Mouse (Mus musculus) layer of hippocampus, postnatal 25 days (tissue): Measurements from ENCODE around the gene Gm5039. TPM values are rescaled to one million over a fixed set of nuclear protein-coding genes. Genes with fewer than 3 reads are reported as not detected.
"Not testable (repeated sequence)": the region's sequence is repeated elsewhere in the genome, so short reads cannot be mapped to it uniquely, and the experiment has no call there.

Source experiments
- DNase-seq, 2 experiments: peaks; one replicate each; pipeline ENCODE4 v3.0.0; 2022; ENCODE audit warnings: mixed read lengths in 2 of 2, low spot score in 1 of 2; ENCODE audit errors: extremely low spot score in 1 of 2
- total RNA-seq, 2 experiments: library from RNA; stranded (reverse); gene quantifications; 2 replicates each; pipeline ENCODE4 v1.2.3; 2021

Gm5039 gene
- not detected for total RNA-seq

DNA sequence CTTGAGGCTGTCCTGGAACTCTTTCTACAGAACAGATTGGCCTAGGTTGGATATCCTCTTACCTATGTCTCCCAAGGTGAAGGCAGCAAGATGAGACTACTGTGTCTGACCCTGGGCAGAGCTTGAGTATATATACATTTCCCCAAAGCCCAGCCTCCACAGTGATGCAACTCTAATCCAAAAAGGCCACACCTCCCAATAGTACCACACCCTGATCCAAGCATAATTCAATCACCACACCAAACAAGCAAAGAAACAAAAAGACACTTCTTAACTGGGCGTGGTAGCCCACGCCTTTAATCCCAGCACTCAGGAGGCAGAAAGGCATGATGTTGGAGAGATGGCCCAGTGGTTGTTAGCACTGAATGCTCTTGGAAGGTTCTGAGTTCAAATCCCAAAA lies at the start of gene Gm5039:
Gm5039 (minus strand) TSS at position 101 of the 400 bp plus-strand sequence.
- not testable (repeated sequence) for DNase-seq

DNA sequence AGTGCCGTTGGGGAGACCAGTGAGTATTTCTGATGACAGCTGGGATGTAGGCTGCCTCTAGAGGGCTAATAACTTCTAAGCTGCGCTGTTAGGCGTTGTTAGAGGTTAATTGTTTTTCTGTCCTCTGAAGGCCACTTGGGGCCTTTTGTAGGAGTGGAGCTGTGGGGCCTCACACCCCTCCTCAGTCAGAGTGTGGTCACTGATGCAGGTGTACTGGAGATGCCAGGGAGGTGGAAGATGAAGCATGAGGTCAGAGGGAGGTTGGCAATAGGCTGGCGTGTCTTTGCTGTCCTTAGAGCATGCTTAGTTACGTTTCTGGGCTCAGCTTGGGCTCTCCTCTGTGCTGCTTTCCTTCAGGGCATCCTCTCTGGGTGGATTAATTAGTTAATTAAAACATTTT lies 48.2 kb upstream of the Gm5039 start:
- DNase-seq = no peak

DNA sequence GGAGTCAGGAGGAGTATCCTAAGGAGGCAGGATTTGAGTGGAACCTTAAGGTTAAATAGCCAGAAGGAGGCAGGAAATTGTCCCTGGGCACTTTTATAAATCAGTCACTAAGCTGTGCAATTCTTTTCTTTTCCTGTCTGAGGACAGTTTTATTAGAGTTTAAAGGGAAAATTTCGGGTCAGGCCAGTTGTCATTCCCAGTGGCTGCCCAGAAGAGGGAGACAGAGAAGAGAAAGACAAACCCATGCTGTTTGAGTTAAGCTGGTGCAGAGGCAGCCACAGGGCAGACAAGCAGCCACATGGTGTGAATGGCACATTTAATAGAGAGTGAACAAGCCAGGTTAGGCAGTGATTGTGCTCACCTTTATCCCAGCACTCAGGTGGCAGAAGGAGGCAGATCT lies 46.5 kb upstream of the Gm5039 start:
- not testable (repeated sequence) for DNase-seq

DNA sequence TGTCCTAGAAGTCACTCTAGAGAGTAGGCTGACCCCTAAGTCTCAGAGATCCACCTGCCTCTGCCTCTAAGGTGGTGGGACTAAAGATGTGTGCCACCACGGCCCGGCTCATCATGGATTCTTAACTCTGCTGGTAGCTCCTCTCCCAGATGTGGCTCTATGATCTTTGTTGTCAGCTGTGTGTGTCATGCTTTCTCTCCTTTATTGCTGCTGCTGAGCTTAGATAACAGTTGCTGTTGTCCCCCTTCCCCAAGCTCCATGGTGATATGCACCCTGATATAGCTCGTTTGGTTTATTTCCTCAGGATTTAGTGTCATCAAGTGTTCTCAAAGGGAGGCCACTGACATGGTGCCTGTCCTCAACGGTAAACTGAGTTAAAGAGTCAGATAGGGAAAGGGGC lies 45.9 kb upstream of the Gm5039 start:
- not testable (repeated sequence) for DNase-seq

GRCm38 (mm10) chr12:88368618-88369017 lies 44.8 kb upstream of the Gm5039 start:
- DNase-seq = no peak

- DNase-seq = no peak
Observed at GRCm38 (mm10) chr12:88367673-88368072, 43.8 kb upstream of the Gm5039 start.

GRCm38 (mm10) chr12:88361120-88361445 lies 37.3 kb upstream of the Gm5039 start:
- no peak for DNase-seq

DNA sequence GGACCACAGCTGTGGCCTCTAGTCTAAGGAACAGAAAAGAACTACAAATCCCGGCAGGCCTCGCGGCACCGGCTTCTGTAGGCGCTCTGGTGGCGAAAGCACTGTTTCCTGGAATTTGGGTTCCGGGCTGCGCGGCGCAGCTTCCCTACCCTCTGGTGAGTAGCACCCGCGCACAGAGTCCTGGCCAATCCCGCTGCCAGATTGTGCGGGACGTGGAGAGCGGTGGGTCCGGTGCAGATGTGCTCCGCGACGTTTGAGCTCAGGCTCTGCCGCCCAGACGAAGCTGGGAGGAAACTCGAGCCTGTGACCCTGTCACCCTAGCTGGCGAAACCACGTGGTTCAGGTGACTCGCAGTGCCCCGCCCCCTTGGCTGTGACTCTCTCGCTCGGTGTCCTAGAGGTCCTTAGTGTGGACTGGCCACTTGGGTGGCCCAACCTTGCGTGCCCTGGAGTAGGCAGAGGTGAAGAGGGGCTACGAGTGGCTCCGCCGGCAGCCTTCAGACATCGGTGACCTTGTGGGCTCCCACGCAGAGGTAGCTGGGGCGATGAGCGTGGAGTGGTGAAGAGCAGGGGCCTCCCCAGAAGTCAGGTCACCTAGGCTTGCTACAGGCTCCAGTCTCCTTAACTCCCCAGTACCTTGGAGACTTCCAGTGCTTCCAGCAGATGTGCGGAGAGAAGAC lies 36.8 kb upstream of the Gm5039 start, which contains the start of gene Adck1:
Adck1 (plus strand) TSS at position 114 of the 679 bp plus-strand sequence.
- peak; percentile 89 to 90 for DNase-seq

DNA sequence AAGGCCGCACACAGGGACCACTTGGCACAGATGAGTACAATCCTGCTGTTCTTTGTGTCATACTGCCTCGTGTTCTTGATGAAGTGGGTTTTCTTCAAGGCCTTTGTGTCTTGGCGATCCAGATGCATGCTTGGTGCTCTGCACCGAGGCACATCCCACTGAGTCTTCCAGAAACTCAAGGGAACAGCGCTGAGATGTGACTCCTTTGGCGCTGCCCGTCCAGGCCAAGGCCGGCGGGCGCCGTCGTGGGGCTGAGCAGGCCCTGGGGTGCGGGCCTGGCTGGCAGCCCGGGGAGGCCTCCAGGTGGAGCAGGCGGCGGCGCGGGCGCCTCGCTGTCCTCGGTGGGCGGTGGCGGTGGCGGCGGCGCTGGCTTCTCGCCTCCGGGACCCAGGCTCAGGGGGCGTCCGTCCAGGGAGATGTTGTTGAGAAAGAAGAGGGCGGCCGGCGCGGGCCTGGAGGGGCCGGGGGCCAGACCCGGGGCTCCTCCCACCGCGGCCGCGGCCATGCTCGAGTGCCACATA lies 30.4 kb upstream of the Gm5039 start:
- DNase-seq = no peak

DNA sequence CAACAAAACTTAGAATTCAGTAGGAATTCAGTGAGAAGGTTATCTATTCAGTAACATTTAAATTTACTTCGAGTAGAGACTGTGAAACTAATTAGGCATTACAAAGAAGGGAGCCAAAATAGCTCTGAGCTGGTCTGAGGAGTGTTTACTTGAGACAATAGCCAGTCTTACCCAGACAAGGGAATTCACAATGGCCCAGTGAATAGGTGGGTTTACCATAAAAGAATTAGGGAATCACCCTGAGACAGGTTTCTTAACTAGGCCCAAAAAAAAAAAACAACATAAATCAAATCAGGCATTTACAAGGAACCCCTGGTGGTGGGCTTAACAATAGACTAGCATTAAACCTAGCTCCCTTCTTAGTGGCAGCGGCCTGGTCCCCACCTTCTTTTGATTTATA lies 17.5 kb upstream of the Gm5039 start:
- DNase-seq = not testable (repeated sequence)

GRCm38 (mm10) chr12:88336662-88337413 lies 13.0 kb upstream of the Gm5039 start:
- not testable (repeated sequence) for DNase-seq

DNA sequence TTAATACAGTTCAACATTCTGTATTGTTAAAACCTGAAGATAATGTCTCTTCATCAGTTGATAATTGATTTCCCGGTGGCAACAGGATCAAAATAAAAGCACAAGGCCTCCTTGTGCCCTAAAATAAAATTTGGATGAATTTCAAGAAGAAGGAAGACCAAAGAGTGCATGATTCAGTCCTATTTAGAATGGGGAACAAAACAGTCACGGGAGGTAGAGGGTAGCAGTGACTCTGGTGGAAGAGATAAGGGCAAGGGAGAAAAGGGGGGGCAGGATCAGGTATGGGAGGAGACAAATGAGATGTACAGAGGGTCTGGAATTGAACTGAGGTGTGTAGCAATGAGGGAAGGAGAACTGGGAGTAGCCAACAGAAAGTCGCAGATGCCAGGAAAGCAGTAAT lies 9.3 kb downstream of the Gm5039 start:
- no peak for DNase-seq

DNA sequence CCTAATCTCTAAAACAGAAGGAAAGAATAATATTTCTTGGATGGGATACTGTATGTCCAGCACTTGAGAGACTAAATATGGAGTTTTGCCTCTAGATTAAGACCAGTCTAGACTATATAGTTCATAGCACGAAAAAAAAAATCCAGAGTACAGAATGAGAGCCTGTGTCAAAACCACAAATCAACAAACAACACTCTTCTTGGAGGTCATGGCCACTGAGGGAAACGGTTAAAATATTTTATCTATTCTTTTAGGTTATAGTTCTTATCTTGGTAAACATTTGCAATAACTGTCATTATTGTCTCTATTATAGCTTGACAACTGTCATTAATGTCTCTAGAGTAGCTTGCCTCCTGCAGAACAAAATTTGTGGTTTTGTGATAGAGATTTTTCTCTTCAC lies 26.7 kb downstream of the Gm5039 start:
- not testable (repeated sequence) for DNase-seq

DNA sequence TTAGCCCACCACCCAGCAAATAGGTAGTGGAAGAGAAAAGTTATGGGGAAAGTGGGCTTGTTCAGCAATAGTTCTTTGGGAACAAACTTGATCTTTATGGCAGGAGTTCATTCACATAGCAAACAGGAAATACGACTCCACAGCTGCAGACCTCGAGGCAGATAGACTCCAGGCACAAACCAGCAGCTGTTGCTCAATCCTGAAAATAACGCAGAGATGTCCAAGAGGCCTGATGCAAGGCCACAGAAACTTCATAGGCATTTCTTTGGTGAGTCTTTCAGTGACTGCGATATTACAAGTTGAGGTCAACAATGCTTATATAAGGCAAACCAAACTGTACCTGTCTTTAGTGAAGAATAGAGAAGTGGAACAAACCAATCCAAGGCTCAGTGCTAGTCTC lies 30.7 kb downstream of the Gm5039 start:
- not testable (repeated sequence) for DNase-seq

- not testable (repeated sequence) for DNase-seq
Observed at GRCm38 (mm10) chr12:88285224-88285623, 38.6 kb downstream of the Gm5039 start.

GRCm38 (mm10) chr12:88274400-88274799 lies 49.4 kb downstream of the Gm5039 start, which contains the start of gene Gm5662:
Gene Gm5662 (minus strand): TSS chr12:88274500.
- DNase-seq = not testable (repeated sequence)

Other genes with a start within 250 kb of the Gm5039 start
- not detected for gene Gm16368, start 240.3 kb downstream of the Gm5039 start, total RNA-seq
- gene Gm10436, start 141.9 kb downstream of the Gm5039 start, total RNA-seq = not detected
- not detected for gene Gm8332, start 73.9 kb downstream of the Gm5039 start, total RNA-seq
- not detected for gene Gm5662, start 49.5 kb downstream of the Gm5039 start, total RNA-seq
- 10 to 100 TPM; 34.5 to 35.2 TPM for gene Adck1, start 36.5 kb upstream of the Gm5039 start, total RNA-seq